Mouse (Mus musculus) urinary bladder, postnatal 14 days (tissue): ENCODE data around the gene Inpp4a.

ENCODE experiments used
- DNase-seq: peaks from one replicate; pipeline ENCODE4 v3.0.0; 2021; ENCODE audit warnings: low spot score

Gene Inpp4a

GRCm38 (mm10) chr1:37322690-37323089, 23.0 kb downstream of the Inpp4a start:
- no peak for DNase-seq

- DNase-seq = no peak
Measured at GRCm38 (mm10) chr1:37323208-37323607, 23.5 kb downstream of the Inpp4a start.

GRCm38 (mm10) chr1:37324569-37324968, 24.9 kb downstream of the Inpp4a start:
- no peak for DNase-seq

GRCm38 (mm10) chr1:37327311-37327710, 27.6 kb downstream of the Inpp4a start:
- no peak for DNase-seq

- DNase-seq = no peak
Measured at GRCm38 (mm10) chr1:37329132-37329531, 29.5 kb downstream of the Inpp4a start.

GRCm38 (mm10) chr1:37329831-37330230, 30.2 kb downstream of the Inpp4a start:
- no peak for DNase-seq

GRCm38 (mm10) chr1:37332756-37333155, 33.1 kb downstream of the Inpp4a start:
- DNase-seq = no peak

- DNase-seq = no peak
Measured at GRCm38 (mm10) chr1:37333741-37334440, 34.2 kb downstream of the Inpp4a start.

GRCm38 (mm10) chr1:37336022-37336421, 36.4 kb downstream of the Inpp4a start:
- no peak for DNase-seq

- no peak for DNase-seq
Measured at GRCm38 (mm10) chr1:37336794-37337193, 37.1 kb downstream of the Inpp4a start.

- no peak for DNase-seq
Measured at GRCm38 (mm10) chr1:37337273-37337672, 37.6 kb downstream of the Inpp4a start.

GRCm38 (mm10) chr1:37339144-37339543, 39.5 kb downstream of the Inpp4a start:
- no peak for DNase-seq

GRCm38 (mm10) chr1:37341347-37341746, 41.7 kb downstream of the Inpp4a start:
- DNase-seq = no peak

GRCm38 (mm10) chr1:37341914-37342313, 42.2 kb downstream of the Inpp4a start:
- DNase-seq = peak; percentile 26

GRCm38 (mm10) chr1:37342524-37342923, 42.9 kb downstream of the Inpp4a start:
- no peak for DNase-seq

GRCm38 (mm10) chr1:37343265-37343664, 43.6 kb downstream of the Inpp4a start:
- no peak for DNase-seq

- DNase-seq = no peak
Measured at GRCm38 (mm10) chr1:37344223-37344916, 44.7 kb downstream of the Inpp4a start.

GRCm38 (mm10) chr1:37347361-37348080, 47.9 kb downstream of the Inpp4a start:
- DNase-seq = no peak

GRCm38 (mm10) chr1:37350886-37351651, 51.4 kb downstream of the Inpp4a start:
- peak; percentile 12 for DNase-seq

GRCm38 (mm10) chr1:37351961-37352360, 52.3 kb downstream of the Inpp4a start:
- DNase-seq = no peak

GRCm38 (mm10) chr1:37353456-37353855, 53.8 kb downstream of the Inpp4a start:
- DNase-seq = no peak

- DNase-seq = no peak
Measured at GRCm38 (mm10) chr1:37355492-37355891, 55.8 kb downstream of the Inpp4a start.
